Mouse (Mus musculus): ENCODE results near the gene 1700010B08Rik. TPM values are rescaled to one million over a fixed set of nuclear protein-coding genes. Genes with fewer than 3 reads are reported as not detected.
"Not testable (repeated sequence)": the region's sequence is repeated elsewhere in the genome, so short reads cannot be mapped to it uniquely, and the experiment has no call there.

1700010B08Rik gene
- polyA plus RNA-seq, 1 experiment from 2014 or later: not detected

DNA sequence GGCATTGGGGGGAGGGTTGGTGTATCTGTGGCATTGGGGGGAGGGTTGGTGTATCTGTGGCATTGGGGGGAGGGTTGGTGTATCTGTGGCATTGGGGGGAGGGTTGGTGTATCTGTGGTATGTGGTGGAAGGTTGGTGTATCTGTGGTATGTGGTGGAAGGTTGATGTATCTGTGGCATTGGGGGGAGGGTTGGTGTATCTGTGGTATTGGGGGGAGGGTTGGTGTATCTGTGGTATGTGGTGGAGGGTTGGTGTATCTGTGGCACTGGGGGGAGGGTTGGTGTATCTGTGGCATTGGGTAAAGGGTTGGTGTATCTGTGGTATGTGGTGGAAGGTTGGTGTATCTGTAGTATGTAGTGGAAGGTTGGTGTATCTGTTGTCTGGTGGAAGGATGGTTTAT lies 11.6 kb upstream of the 1700010B08Rik start:
- H3K4me3 ChIP-seq (ENCODE audit: low read depth, low read length); H3K4me2 ChIP-seq (ENCODE audit: low read depth, low read length); H3K27me3 ChIP-seq (ENCODE audit: control insufficient read depth, insufficient read depth, low read length); ATAC-seq (replicated peaks; ENCODE audit: insufficient number of reproducible peaks, low FRiP score, low TSS enrichment, low read depth); H3K36me3 ChIP-seq (replicated peaks; ENCODE audit: control insufficient read depth, insufficient read depth, low read depth, low read length); H3K27ac ChIP-seq (replicated peaks; ENCODE audit: low read depth, low read length); DNase-seq (ENCODE audit: low spot score); H3K9ac ChIP-seq (replicated peaks; ENCODE audit: low read length); H3K4me1 ChIP-seq (ENCODE audit: control insufficient read depth, insufficient read depth, low read length); H3K9me3 ChIP-seq (replicated peaks; ENCODE audit: control insufficient read depth, low read length): not testable (repeated sequence)

DNA sequence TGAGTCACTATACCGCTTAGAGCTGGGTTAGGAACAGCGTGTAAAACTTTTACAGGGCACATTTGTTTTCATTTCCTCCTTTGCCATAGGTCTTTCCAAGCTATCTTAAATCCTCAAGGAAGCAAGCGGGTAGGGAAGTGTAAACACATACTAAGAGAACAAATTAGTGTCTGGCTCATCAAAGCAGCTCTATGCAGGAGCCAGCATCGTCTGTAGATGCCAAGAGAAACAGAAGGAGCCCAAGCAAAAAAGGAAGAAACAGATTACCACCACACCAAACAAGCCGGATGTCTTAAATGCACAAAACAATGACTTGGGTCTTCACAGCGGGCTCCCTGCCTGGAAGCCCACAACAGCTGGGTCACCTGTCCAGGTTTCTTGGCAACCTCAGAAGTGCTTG lies 9.0 kb upstream of the 1700010B08Rik start:
- WGBS: 81% methylated on average over 6 of the region's 6 CpGs
- Histone ChIP-seq H3K9ac (replicated peaks; ENCODE audit: low read length) (no peak overlapping the region), H3K4me3 (ENCODE audit: low read depth, low read length) (no peak overlapping the region), H3K4me1 (ENCODE audit: control insufficient read depth, insufficient read depth, low read length) (no peaks in the 10 kb centered on the region), H3K9me3 (replicated peaks; ENCODE audit: control insufficient read depth, low read length) (no peaks in the 10 kb centered on the region), H3K27me3 (ENCODE audit: control insufficient read depth, insufficient read depth, low read length) (no peaks in the 10 kb centered on the region), H3K27ac (replicated peaks; ENCODE audit: low read depth, low read length) (no peak overlapping the region), H3K36me3 (replicated peaks; ENCODE audit: control insufficient read depth, insufficient read depth, low read depth, low read length) (no peaks in the 10 kb centered on the region), H3K4me2 (ENCODE audit: low read depth, low read length) (no peak overlapping the region)
- DNase-seq (ENCODE audit: low spot score) (no peak), ATAC-seq (replicated peaks; ENCODE audit: insufficient number of reproducible peaks, low FRiP score, low TSS enrichment, low read depth) (no peak)

DNA sequence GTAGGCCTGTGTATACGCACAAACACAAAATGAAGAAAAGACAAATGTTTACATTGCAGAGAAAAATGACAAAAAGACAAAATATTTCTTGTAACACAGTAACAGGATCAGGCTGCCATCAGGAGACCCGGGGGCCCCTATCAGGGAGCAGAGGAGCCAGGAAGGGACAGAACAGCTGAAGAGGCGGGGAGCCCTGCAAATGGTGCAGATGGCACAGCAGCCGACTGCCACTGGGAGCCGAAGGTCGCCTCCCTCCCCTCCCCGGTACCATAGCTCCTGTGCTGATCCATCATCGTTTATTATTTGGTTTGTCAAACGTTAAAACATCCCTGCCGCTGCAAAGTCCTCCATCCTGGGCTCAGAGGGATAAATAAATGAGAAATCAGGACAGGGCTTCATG lies 6.6 kb upstream of the 1700010B08Rik start:
- ATAC-seq (replicated peaks; ENCODE audit: insufficient number of reproducible peaks, low FRiP score, low TSS enrichment, low read depth) (no peak), DNase-seq (ENCODE audit: low spot score) (no peak)
- no peak overlapping the region for H3K4me2 ChIP-seq (ENCODE audit: low read depth, low read length)
- H3K27me3 ChIP-seq (ENCODE audit: control insufficient read depth, insufficient read depth, low read length): no peaks in the 10 kb centered on the region
- H3K4me3 ChIP-seq (ENCODE audit: low read depth, low read length): no peak overlapping the region
- H3K4me1 ChIP-seq (ENCODE audit: control insufficient read depth, insufficient read depth, low read length): no peaks in the 10 kb centered on the region
- no peaks in the 10 kb centered on the region for H3K9me3 ChIP-seq (replicated peaks; ENCODE audit: control insufficient read depth, low read length)
- 65% methylated on average over 10 of the region's 10 CpGs for WGBS
- H3K36me3 ChIP-seq (replicated peaks; ENCODE audit: control insufficient read depth, insufficient read depth, low read depth, low read length): no peaks in the 10 kb centered on the region
- no peak overlapping the region for H3K9ac ChIP-seq (replicated peaks; ENCODE audit: low read length)
- H3K27ac ChIP-seq (replicated peaks; ENCODE audit: low read depth, low read length): no peak overlapping the region

DNA sequence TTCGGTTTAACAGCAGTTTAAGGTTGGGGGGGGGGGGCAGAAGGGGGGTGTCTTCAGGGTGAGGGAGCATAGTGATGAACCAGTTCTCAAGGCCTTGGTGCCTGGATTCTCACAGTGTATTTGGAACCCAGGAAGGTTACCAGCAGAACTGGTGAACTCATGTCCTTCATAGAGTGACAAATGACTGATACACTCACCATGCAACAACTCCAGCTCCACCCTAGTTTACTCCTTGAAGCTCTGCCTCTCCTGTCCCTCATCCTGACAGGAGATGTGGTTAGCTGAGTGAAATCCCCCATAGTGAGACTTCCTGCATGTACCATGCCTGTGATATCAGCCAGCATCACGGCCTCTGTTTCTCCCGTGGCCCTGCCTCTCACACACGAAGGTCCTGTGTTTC lies 6.0 kb upstream of the 1700010B08Rik start:
- H3K36me3 ChIP-seq (replicated peaks; ENCODE audit: control insufficient read depth, insufficient read depth, low read depth, low read length): no peaks in the 10 kb centered on the region
- ATAC-seq (replicated peaks; ENCODE audit: insufficient number of reproducible peaks, low FRiP score, low TSS enrichment, low read depth): no peak
- H3K27me3 ChIP-seq (ENCODE audit: control insufficient read depth, insufficient read depth, low read length): no peaks in the 10 kb centered on the region
- no peaks in the 10 kb centered on the region for H3K9me3 ChIP-seq (replicated peaks; ENCODE audit: control insufficient read depth, low read length)
- H3K4me2 ChIP-seq (ENCODE audit: low read depth, low read length): no peak overlapping the region
- no peak overlapping the region for H3K27ac ChIP-seq (replicated peaks; ENCODE audit: low read depth, low read length)
- 79% methylated on average over 4 of the region's 4 CpGs for WGBS
- no peak for DNase-seq (ENCODE audit: low spot score)
- no peak overlapping the region for H3K9ac ChIP-seq (replicated peaks; ENCODE audit: low read length)
- no peak overlapping the region for H3K4me3 ChIP-seq (ENCODE audit: low read depth, low read length)
- no peaks in the 10 kb centered on the region for H3K4me1 ChIP-seq (ENCODE audit: control insufficient read depth, insufficient read depth, low read length)

DNA sequence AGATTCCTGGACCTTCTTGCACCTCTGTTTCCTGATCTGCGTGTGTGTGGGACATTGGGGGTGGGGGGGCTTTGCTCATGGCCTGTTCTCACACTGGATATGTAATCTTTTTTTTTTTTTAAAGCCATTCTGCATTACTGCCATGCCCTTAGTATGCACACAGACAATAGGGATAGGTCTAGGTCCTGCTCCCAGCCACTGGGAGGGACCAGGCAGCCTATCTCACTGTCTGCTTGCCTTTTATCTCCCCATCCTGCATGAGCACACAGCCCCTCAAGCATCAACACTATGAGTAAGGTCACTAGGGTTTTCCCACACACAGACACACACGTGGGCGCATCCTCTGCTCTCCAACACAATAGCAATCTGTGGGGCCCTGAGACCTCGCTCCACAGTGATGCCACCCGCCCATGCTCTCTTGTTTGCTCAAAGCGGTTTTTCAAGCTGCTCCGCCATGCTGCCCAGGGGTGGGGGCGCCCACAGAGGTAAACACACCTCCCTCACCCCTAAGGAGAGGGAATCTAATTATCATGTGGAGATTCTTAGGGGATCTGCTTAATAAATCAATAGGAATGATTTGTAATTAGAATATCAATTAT lies 4.5 kb upstream of the 1700010B08Rik start:
- no peak overlapping the region for H3K4me3 ChIP-seq (ENCODE audit: low read depth, low read length)
- H3K27me3 ChIP-seq (ENCODE audit: control insufficient read depth, insufficient read depth, low read length): no peaks in the 10 kb centered on the region
- H3K4me1 ChIP-seq (ENCODE audit: control insufficient read depth, insufficient read depth, low read length): no peaks in the 10 kb centered on the region
- H3K36me3 ChIP-seq (replicated peaks; ENCODE audit: control insufficient read depth, insufficient read depth, low read depth, low read length): no peaks in the 10 kb centered on the region
- DNase-seq (ENCODE audit: low spot score) (no peak), ATAC-seq (replicated peaks; ENCODE audit: insufficient number of reproducible peaks, low FRiP score, low TSS enrichment, low read depth) (no peak)
- H3K4me2 ChIP-seq (ENCODE audit: low read depth, low read length): no peak overlapping the region
- H3K9me3 ChIP-seq (replicated peaks; ENCODE audit: control insufficient read depth, low read length): no peaks in the 10 kb centered on the region
- H3K9ac ChIP-seq (replicated peaks; ENCODE audit: low read length): no peak overlapping the region
- 51% methylated on average over 8 of the region's 8 CpGs for WGBS
- no peak overlapping the region for H3K27ac ChIP-seq (replicated peaks; ENCODE audit: low read depth, low read length)

DNA sequence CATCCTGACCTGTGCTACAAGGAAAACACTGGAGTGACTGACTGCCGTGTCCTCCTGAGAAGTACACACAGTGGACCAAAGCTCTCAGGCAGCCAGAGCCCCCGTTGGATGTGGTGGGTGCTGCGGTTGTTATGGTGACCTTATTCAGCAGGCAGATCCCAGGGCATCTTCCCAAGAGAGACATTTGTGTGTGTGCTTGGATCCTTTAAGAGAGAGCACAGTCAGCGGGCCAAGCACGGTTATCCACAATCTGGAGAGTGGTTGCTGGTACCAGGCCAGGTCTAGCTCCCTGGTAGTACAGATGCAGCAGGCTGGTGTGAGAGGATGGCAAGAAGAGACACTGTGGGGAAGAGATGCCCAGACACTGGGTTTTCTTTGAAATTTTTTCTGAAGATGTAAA lies 2.2 kb upstream of the 1700010B08Rik start:
- Histone ChIP-seq H3K4me3 (ENCODE audit: low read depth, low read length) (no peak overlapping the region), H3K9ac (replicated peaks; ENCODE audit: low read length) (no peak overlapping the region), H3K27me3 (ENCODE audit: control insufficient read depth, insufficient read depth, low read length) (no peaks in the 10 kb centered on the region), H3K9me3 (replicated peaks; ENCODE audit: control insufficient read depth, low read length) (no peaks in the 10 kb centered on the region), H3K4me1 (ENCODE audit: control insufficient read depth, insufficient read depth, low read length) (no peaks in the 10 kb centered on the region), H3K4me2 (ENCODE audit: low read depth, low read length) (no peak overlapping the region), H3K27ac (replicated peaks; ENCODE audit: low read depth, low read length) (no peak overlapping the region), H3K36me3 (replicated peaks; ENCODE audit: control insufficient read depth, insufficient read depth, low read depth, low read length) (no peaks in the 10 kb centered on the region)
- DNase-seq (ENCODE audit: low spot score): no peak
- no peak for ATAC-seq (replicated peaks; ENCODE audit: insufficient number of reproducible peaks, low FRiP score, low TSS enrichment, low read depth)
- 92% methylated on average over 5 of the region's 5 CpGs for WGBS

DNA sequence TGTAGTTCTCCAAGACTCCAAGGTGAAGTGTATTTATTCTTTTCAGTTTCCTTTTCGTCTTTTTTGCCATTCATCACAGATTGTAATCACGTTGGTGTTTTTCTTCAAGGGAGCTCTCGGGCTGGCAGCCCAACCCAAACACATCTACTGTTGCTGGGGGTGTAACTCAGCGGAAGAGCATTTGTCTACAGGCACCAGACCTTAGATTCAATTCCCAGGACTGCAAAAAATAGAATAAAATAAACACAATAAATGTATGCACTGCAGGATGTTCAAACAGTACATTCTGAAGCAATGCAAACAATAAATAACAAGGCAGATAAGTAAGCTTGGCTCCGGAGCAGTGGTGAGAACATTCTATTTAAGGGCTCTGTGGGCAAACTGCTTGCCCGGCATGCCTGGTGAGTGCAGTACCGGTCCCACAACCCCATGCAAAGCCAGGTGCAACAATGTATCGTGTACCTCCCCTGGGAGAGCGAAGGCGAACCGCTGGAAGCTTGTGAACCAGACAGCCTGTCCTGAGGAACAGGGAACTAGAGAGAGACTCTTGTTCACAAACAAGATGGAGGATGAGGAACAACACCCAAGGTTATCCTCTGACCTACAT lies 3.1 kb downstream of the 1700010B08Rik start:
- ATAC-seq (replicated peaks; ENCODE audit: insufficient number of reproducible peaks, low FRiP score, low TSS enrichment, low read depth): no peak
- no peaks in the 10 kb centered on the region for H3K4me1 ChIP-seq (ENCODE audit: control insufficient read depth, insufficient read depth, low read length)
- no peaks in the 10 kb centered on the region for H3K27me3 ChIP-seq (ENCODE audit: control insufficient read depth, insufficient read depth, low read length)
- H3K27ac ChIP-seq (replicated peaks; ENCODE audit: low read depth, low read length): no peak overlapping the region
- DNase-seq (ENCODE audit: low spot score): no peak
- no peak overlapping the region for H3K4me3 ChIP-seq (ENCODE audit: low read depth, low read length)
- H3K9me3 ChIP-seq (replicated peaks; ENCODE audit: control insufficient read depth, low read length): no peaks in the 10 kb centered on the region
- WGBS: 80% methylated on average over 11 of the region's 11 CpGs
- no peak overlapping the region for H3K4me2 ChIP-seq (ENCODE audit: low read depth, low read length)
- H3K9ac ChIP-seq (replicated peaks; ENCODE audit: low read length): no peak overlapping the region
- no peaks in the 10 kb centered on the region for H3K36me3 ChIP-seq (replicated peaks; ENCODE audit: control insufficient read depth, insufficient read depth, low read depth, low read length)

DNA sequence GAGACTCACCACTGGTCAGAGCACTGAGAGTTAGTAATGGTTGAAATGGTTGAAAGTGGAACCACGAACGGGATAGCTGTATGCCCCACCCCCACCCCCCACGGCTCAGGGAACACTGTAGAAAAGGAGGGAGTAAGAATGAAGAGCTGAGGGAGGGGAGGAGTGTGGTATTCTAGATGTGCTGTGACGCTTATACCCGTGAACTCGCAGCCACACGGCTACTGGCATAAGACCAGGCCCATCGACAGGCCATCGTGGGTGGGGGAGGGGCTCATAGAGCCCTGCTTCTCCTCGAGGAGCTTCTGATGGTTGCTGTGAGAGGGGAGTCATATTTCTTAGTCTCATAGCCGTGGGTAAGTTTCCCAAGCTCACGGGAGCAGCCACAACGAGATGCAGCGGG lies 5.2 kb downstream of the 1700010B08Rik start:
- ATAC-seq (replicated peaks; ENCODE audit: insufficient number of reproducible peaks, low FRiP score, low TSS enrichment, low read depth) (peak; percentile 24; the same call in 1 of the 2 replicates), DNase-seq (ENCODE audit: low spot score) (peak; percentile 49)
- H3K9ac ChIP-seq (replicated peaks; ENCODE audit: low read length): no peak overlapping the region
- no peak overlapping the region for H3K4me2 ChIP-seq (ENCODE audit: low read depth, low read length)
- H3K4me3 ChIP-seq (ENCODE audit: low read depth, low read length): no peak overlapping the region
- no peak overlapping the region for H3K27ac ChIP-seq (replicated peaks; ENCODE audit: low read depth, low read length)
- no peaks in the 10 kb centered on the region for H3K36me3 ChIP-seq (replicated peaks; ENCODE audit: control insufficient read depth, insufficient read depth, low read depth, low read length)
- H3K27me3 ChIP-seq (ENCODE audit: control insufficient read depth, insufficient read depth, low read length): no peaks in the 10 kb centered on the region
- H3K4me1 ChIP-seq (ENCODE audit: control insufficient read depth, insufficient read depth, low read length): no peaks in the 10 kb centered on the region
- 34% methylated on average over 14 of the region's 14 CpGs for WGBS
- no peaks in the 10 kb centered on the region for H3K9me3 ChIP-seq (replicated peaks; ENCODE audit: control insufficient read depth, low read length)
